Mouse (Mus musculus) E14TG2a.4 (cell line): ENCODE measurements around the gene Elovl1.

Source experiments
- H3K27me3 ChIP-seq: 2 replicates; pipeline ENCODE4 v1.6.1; 2014; ENCODE audit warnings: low read length, control low read depth; ENCODE audit not compliant: insufficient read depth
- H3K36me3 ChIP-seq: 2 replicates; pipeline ENCODE4 v1.6.1; 2014; ENCODE audit warnings: low read length, control low read depth; ENCODE audit not compliant: insufficient read depth
- H3K4me1 ChIP-seq: replicated peaks from 2 replicates; pipeline ENCODE4 v1.6.1; 2014; ENCODE audit warnings: low read depth, low read length, control low read depth
- H3K4me3 ChIP-seq: replicated peaks from 2 replicates; pipeline ENCODE4 v1.5.1; 2014; ENCODE audit warnings: mild to moderate bottlenecking, low read length
- H3K9me3 ChIP-seq: 2 replicates; pipeline ENCODE4 v1.6.1; 2014; ENCODE audit warnings: low read length, control low read depth
- CTCF ChIP-seq: conservative IDR thresholded peaks from 2 replicates; pipeline ENCODE4 v1.5.1; 2014; ENCODE audit warnings: low read length
- NANOG ChIP-seq: IDR thresholded peaks from 2 replicates; pipeline ENCODE4 v1.6.1; 2014; ENCODE audit warnings: borderline replicate concordance, low read length, mixed read lengths
- POU5F1 ChIP-seq: IDR thresholded peaks from 2 replicates; pipeline ENCODE4 v1.6.1; 2014; ENCODE audit warnings: low read length, borderline replicate concordance

The Elovl1 gene

GRCm38 (mm10) chr4:118472687-118473086 lies 44.8 kb downstream of the Elovl1 start:
- TF ChIP-seq POU5F1 (no peak), CTCF (no peak), NANOG (no peak)
- Histone ChIP-seq H3K27me3 (peaks cover 24% of the 10 kb centered on the region), H3K4me1 (peaks cover 20% of the 10 kb centered on the region), H3K4me3 (no peak overlapping the region), H3K9me3 (peaks cover 11% of the 10 kb centered on the region), H3K36me3 (no peaks in the 10 kb centered on the region)

GRCm38 (mm10) chr4:118476773-118477530 lies 49.1 kb downstream of the Elovl1 start:
- Histone ChIP-seq H3K4me3 (no peak overlapping the region), H3K9me3 (peaks cover 9% of the 10 kb centered on the region), H3K27me3 (peaks cover 47% of the 10 kb centered on the region), H3K36me3 (no peaks in the 10 kb centered on the region), H3K4me1 (peaks cover 17% of the 10 kb centered on the region)
- TF ChIP-seq CTCF: no peak
- no peak for TF ChIP-seq POU5F1
- no peak for TF ChIP-seq NANOG
